Mouse (Mus musculus) C2C12 (cell line): ENCODE data around the gene Cryab. TPM values are rescaled to one million over a fixed set of nuclear protein-coding genes. Genes with fewer than 3 reads are reported as not detected.

ENCODE experiments used
- H3K27me3 ChIP-seq: one replicate; pipeline ENCODE4 v1.6.1; 2011; ENCODE audit not compliant: control insufficient read depth, insufficient read depth, insufficient read length
- H3K36me3 ChIP-seq: one replicate; pipeline ENCODE4 v1.6.1; 2011; ENCODE audit not compliant: control insufficient read depth, insufficient read depth
- H3K4me3 ChIP-seq: one replicate; pipeline ENCODE4 v1.5.1; 2011; ENCODE audit warnings: mild to moderate bottlenecking, control low read depth; ENCODE audit not compliant: poor library complexity, insufficient read depth, severe bottlenecking
- H3K79me2 ChIP-seq: one replicate; pipeline ENCODE4 v1.6.1; 2011; ENCODE audit not compliant: control insufficient read depth, insufficient read depth
- H3K79me3 ChIP-seq: one replicate; pipeline ENCODE4 v1.6.1; 2011; ENCODE audit warnings: low read depth, control low read depth
- H3ac ChIP-seq: one replicate; pipeline ENCODE3; 2011; ENCODE audit warnings: low read depth; ENCODE audit not compliant: control insufficient read depth, insufficient read length
- CEBPB ChIP-seq: IDR thresholded peaks from one replicate; pipeline ENCODE4 v1.6.1; 2011; ENCODE audit warnings: low read depth, mild to moderate bottlenecking, control low read depth, moderate library complexity
- CTCF ChIP-seq: IDR thresholded peaks from one replicate; pipeline ENCODE4 v1.5.1; 2011; ENCODE audit not compliant: control insufficient read depth, insufficient read depth, insufficient read length
- FOSL1 ChIP-seq: IDR thresholded peaks from one replicate; pipeline ENCODE4 v1.8.0; 2011; ENCODE audit warnings: mild to moderate bottlenecking, low read length; ENCODE audit not compliant: poor library complexity, insufficient read depth, severe bottlenecking
- MAX ChIP-seq: IDR thresholded peaks from one replicate; pipeline ENCODE4 v1.6.1; 2011; ENCODE audit warnings: mild to moderate bottlenecking, control low read depth
- MYOD1 ChIP-seq: IDR thresholded peaks from one replicate; pipeline ENCODE4 v1.6.1; 2011; ENCODE audit warnings: low read depth; ENCODE audit not compliant: control insufficient read depth, insufficient read length
- MYOG ChIP-seq: IDR thresholded peaks from one replicate; pipeline ENCODE4 v1.6.1; 2011; ENCODE audit not compliant: control insufficient read depth, insufficient read length; ENCODE audit errors: extremely low read depth
- USF1 ChIP-seq: IDR thresholded peaks from one replicate; pipeline ENCODE4 v1.6.1; 2011; ENCODE audit warnings: low read depth, mild to moderate bottlenecking, control low read depth, moderate library complexity
- polyA plus RNA-seq: library from polyadenylated mRNA; unstranded; fragments of >200 nt; fragmentation: generic; extraction: Trizol; gene quantifications from one replicate; pipeline ENCODE4 v1.2.1, GENCODE M21; 2012; ENCODE audit warnings: missing spikeins

Cryab gene
- polyA plus RNA-seq, 1 experiment, result 224 TPM

DNA sequence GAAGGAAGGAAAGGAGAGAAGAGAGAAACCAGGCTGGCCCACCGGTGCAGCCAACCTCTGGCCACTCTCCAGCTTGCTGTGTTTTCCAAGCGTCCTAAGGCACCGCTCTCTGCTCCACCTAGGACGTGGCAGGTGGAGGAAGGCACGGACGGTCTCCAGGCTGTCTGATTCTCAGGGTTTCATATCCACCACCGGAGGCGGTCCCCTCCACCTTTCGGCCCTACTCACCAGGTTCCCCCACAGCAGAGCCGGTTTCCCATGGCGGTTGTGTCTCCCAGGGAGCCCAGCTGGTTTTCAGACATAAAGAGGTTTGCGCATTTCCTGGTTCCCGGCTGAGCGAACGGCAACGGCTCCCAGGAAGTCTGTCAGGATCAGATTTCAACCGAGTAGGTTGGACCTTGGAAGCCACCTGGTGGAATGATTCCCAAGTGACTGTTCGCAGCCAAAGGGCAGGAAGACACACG is 4.9 kb upstream of the Cryab start, which contains the start of gene 2310030G06Rik:
Gene 2310030G06Rik (minus strand): TSS at position 323 of the 464 bp plus-strand sequence.
- TF ChIP-seq MYOD1 (no peak), CTCF (no peak), USF1 (no peak), CEBPB (no peak), FOSL1 (no peak), MYOG (no peak), MAX (no peak)
- Histone ChIP-seq H3K79me3 (no peaks in the 10 kb centered on the region), H3K4me3 (no peak within 1 kb of the TSS), H3K27me3 (no peaks in the 10 kb centered on the region), H3ac (peak within 1 kb of the TSS; percentile 44), H3K79me2 (no peaks in the 10 kb centered on the region), H3K36me3 (no peaks in the 10 kb centered on the region)

DNA sequence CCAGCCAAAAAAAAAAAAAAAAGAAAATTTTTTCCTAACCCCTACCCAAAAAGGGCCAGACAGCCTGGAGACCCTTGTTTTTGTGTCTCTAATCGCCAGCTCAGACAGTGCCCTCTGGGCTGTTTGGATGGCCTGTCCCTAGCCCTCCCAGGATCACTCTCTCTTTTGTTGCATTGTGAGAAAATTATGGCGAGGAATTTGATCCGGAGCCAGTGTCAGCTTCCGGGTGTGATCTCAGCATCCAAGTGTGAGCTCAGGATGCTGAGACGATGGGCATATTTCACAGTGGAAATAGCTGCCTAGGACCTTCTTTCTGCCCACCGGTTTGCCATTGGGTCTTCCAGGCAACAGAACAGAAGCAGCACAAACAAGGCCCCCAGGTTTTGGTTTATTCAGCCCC is 419 bp upstream of the Cryab start:
- TF ChIP-seq MYOG (no peak), CEBPB (no peak), MAX (no peak), CTCF (no peak), MYOD1 (no peak), USF1 (no peak), FOSL1 (no peak)
- H3K36me3 ChIP-seq, result no peaks in the 10 kb centered on the region
- H3ac ChIP-seq, result peak overlapping the region; percentile 24
- H3K4me3 ChIP-seq, result no peak overlapping the region
- H3K79me3 ChIP-seq, result no peaks in the 10 kb centered on the region
- H3K79me2 ChIP-seq, result no peaks in the 10 kb centered on the region
- H3K27me3 ChIP-seq, result no peaks in the 10 kb centered on the region

DNA sequence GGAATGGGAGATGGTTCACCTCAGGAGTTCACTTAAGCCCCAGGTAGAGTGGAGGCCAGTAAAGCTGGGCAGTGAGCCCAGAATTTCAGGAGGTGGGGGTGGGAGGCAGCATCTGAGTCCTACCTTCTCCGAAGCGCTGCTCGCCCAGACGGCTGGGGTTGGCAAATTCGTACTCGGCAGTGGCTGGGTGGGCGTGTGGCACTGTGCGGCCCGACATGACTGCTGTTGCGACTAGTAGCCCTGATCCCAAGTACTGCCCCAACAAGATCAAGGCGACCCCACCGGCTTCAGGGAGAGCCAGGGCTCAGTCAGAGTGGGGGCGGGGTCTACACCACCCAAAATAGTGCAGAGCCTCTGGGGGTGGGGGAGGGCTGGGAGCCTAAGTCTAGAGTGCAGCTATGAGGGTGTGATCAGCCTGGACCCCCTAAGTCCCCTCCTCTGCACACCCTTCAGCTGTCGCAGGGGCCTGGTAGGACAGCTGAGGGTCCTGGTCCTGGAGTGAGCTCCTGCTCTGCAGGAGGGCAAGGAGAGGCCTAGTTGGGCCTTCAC is 1.0 kb downstream of the Cryab start, which contains the start of gene Hspb2:
Gene Hspb2 (minus strand): TSS at position 301 of the 549 bp plus-strand sequence.
- Histone ChIP-seq H3K36me3 (no peaks in the 10 kb centered on the region), H3K79me3 (no peaks in the 10 kb centered on the region), H3K4me3 (peak within 1 kb of the TSS; percentile 31), H3ac (peak within 1 kb of the TSS; percentile 72), H3K79me2 (no peaks in the 10 kb centered on the region), H3K27me3 (no peaks in the 10 kb centered on the region)
- TF ChIP-seq MYOD1 (no peak), USF1 (no peak), MYOG (no peak)

DNA sequence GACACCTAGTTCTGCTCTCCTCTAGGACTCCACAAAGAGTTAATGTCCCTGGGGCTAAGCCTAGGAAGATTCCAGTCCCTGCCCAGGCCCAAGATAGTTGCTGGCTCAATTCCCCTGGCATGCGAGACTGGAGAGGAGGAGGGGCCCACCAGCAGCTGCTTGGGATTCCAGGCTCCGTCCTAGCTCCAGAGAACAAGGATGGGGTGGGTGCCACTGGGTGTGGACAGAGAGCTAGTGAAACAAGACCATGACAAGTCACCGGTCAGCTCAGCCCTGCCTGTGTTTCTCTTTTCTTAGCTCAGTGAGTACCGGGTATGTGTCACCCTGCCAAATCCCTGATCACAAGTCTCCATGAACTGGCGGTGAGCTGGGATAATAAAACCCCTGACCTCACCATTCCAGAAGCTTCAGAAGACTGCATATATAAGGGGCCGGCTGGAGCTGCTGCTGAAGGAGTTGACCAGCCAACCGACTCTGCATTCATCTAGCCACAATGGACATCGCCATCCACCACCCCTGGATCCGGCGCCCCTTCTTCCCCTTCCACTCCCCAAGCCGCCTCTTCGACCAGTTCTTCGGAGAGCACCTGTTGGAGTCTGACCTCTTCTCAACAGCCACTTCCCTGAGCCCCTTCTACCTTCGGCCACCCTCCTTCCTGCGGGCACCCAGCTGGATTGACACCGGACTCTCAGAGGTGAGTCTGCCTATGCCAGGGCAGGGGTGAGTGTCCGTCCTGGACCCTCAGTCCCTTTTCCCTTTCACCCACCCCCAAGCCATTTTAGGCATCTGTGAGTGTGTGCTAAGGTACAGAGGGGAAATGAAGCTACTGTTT is 1.9 kb downstream of the Cryab start:
- no peaks in the 10 kb centered on the region for H3K36me3 ChIP-seq

DNA sequence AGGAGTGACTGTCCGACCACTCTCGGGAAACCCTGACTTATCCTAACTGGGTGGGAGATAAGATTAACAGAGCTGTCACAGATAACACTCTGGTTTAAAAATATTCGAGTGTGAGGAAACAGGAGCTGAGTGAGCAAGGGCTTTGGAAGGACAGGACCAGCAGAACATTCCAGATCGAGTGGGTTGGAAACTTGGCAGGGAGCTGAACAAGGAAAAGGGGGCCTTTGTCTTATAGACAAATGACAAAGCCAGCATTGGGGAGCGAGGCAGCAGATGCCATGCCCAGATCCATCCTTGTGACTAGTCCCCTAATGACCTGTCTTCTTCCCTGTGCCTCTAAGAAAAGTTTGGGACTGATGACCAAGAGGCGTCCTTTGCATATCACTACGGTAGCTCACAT is 2.8 kb downstream of the Cryab start:
- H3ac ChIP-seq, result no peak overlapping the region
- no peaks in the 10 kb centered on the region for H3K36me3 ChIP-seq
- H3K79me3 ChIP-seq, result no peaks in the 10 kb centered on the region
- H3K27me3 ChIP-seq, result no peaks in the 10 kb centered on the region
- no peaks in the 10 kb centered on the region for H3K79me2 ChIP-seq
- no peak overlapping the region for H3K4me3 ChIP-seq
- TF ChIP-seq MYOG (no peak), USF1 (no peak), MAX (no peak), CEBPB (no peak)

More for the DNA sequence above, 1.9 kb downstream of the Cryab start:
- Histone ChIP-seq H3K79me2 (no peaks in the 10 kb centered on the region), H3K79me3 (no peaks in the 10 kb centered on the region), H3K27me3 (no peaks in the 10 kb centered on the region), H3ac (peak overlapping the region; percentile 36), H3K4me3 (peak overlapping the region; percentile 31)
- TF ChIP-seq MYOD1 (peak; percentile 43), MYOG (no peak)

DNA sequence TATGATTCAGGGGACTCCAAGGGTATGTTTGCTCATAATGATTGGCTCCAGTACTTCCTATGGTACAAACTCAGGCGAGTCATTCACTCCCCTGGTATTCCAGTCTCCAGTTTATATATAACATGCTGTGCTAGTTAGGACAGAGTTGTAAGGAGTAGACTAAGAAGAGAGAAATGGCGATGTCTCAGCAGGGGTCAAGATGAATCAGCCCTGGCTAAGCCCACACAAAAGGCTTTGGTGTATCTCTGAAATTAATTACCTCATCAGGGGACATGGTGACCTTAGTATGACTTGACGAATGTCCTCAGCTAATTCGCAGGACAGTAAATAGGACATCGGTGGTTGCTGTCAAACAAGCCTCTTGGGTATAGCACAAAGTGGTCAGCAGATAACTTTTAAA is 5.6 kb downstream of the Cryab start:
- H3K79me3 ChIP-seq, result no peaks in the 10 kb centered on the region
- no peaks in the 10 kb centered on the region for H3K36me3 ChIP-seq
- no peaks in the 10 kb centered on the region for H3K27me3 ChIP-seq
- no peaks in the 10 kb centered on the region for H3K79me2 ChIP-seq
- H3ac ChIP-seq, result no peak overlapping the region
- no peak overlapping the region for H3K4me3 ChIP-seq
- no peak for TF ChIP-seq CEBPB
- TF ChIP-seq MAX, result no peak
- TF ChIP-seq MYOD1, result no peak
- TF ChIP-seq FOSL1, result no peak
- TF ChIP-seq USF1, result no peak
- no peak for TF ChIP-seq CTCF
- TF ChIP-seq MYOG, result no peak
